Mouse (Mus musculus): ENCODE data around the gene Pnpo. TPM values are rescaled to one million over a fixed set of nuclear protein-coding genes. Genes with fewer than 3 reads are reported as not detected.

Gene Pnpo
- polyA plus RNA-seq, 1 experiment from 2014 or later: 68.0 TPM

GRCm38 (mm10) chr11:96950767-96951166 is 7.0 kb upstream of the Pnpo start:
- WGBS (ENCODE audit: insufficient replicate concordance): 97% methylated on average over 3 of the region's 3 CpGs

GRCm38 (mm10) chr11:96947849-96948248 is 4.1 kb upstream of the Pnpo start:
- ATAC-seq (replicated peaks; ENCODE audit: insufficient number of reproducible peaks, low FRiP score, low TSS enrichment): peak; percentile 50
- H3K4me2 ChIP-seq: peak overlapping the region; percentile 40
- H3K4me3 ChIP-seq (ENCODE audit: low read depth, low read length): no peak overlapping the region
- H3K4me1 ChIP-seq (ENCODE audit: control insufficient read depth, insufficient read depth, low read length): 0 out of 2 replicates have a peak, but pooled peaks cover 5% of the 10 kb centered on the region
- WGBS (ENCODE audit: insufficient replicate concordance): 64% methylated on average over 4 of the region's 4 CpGs
- H3K36me3 ChIP-seq (ENCODE audit: control insufficient read depth, insufficient read depth, low read length): peaks cover 6% of the 10 kb centered on the region
- H3K27ac ChIP-seq (ENCODE audit: low read depth, low read length): peak overlapping the region; percentile 62
- H3K27me3 ChIP-seq (ENCODE audit: control insufficient read depth, insufficient read depth, low read length): no peaks in the 10 kb centered on the region
- H3K9me3 ChIP-seq (replicated peaks; ENCODE audit: control insufficient read depth, low read length): no peaks in the 10 kb centered on the region
- 0 out of 2 replicates have a peak overlapping the region, but pooled peaks have one; percentile 12 for H3K9ac ChIP-seq (ENCODE audit: low read depth, low read length)

More at GRCm38 (mm10) chr11:96950767-96951166, 7.0 kb upstream of the Pnpo start:
- ATAC-seq (replicated peaks; ENCODE audit: insufficient number of reproducible peaks, low FRiP score, low TSS enrichment): no peak
- no peak overlapping the region for H3K4me3 ChIP-seq (ENCODE audit: low read depth, low read length)
- H3K27ac ChIP-seq (ENCODE audit: low read depth, low read length): no peak overlapping the region
- H3K36me3 ChIP-seq (ENCODE audit: control insufficient read depth, insufficient read depth, low read length): peaks cover 18% of the 10 kb centered on the region
- H3K9ac ChIP-seq (ENCODE audit: low read depth, low read length): no peak overlapping the region
- no peaks in the 10 kb centered on the region for H3K27me3 ChIP-seq (ENCODE audit: control insufficient read depth, insufficient read depth, low read length)
- no peak overlapping the region for H3K4me2 ChIP-seq
- peaks cover 2% of the 10 kb centered on the region; the same call in 1 of the 2 replicates for H3K4me1 ChIP-seq (ENCODE audit: control insufficient read depth, insufficient read depth, low read length)
- no peaks in the 10 kb centered on the region for H3K9me3 ChIP-seq (replicated peaks; ENCODE audit: control insufficient read depth, low read length)

- 0 out of 2 replicates have a peak overlapping the region, but pooled peaks have one; percentile 41 for H3K27ac ChIP-seq (ENCODE audit: low read depth, low read length)
- H3K9me3 ChIP-seq (replicated peaks; ENCODE audit: control insufficient read depth, low read length): no peaks in the 10 kb centered on the region
- peak overlapping the region; percentile 7; the same call in 1 of the 2 replicates for H3K9ac ChIP-seq (ENCODE audit: low read depth, low read length)
- 79% methylated on average over 9 of the region's 9 CpGs for WGBS (ENCODE audit: insufficient replicate concordance)
- H3K4me1 ChIP-seq (ENCODE audit: control insufficient read depth, insufficient read depth, low read length): 0 out of 2 replicates have a peak, but pooled peaks cover 5% of the 10 kb centered on the region
- peaks cover 3% of the 10 kb centered on the region for H3K36me3 ChIP-seq (ENCODE audit: control insufficient read depth, insufficient read depth, low read length)
- no peak for ATAC-seq (replicated peaks; ENCODE audit: insufficient number of reproducible peaks, low FRiP score, low TSS enrichment)
- peak overlapping the region; percentile 78 for H3K4me2 ChIP-seq
- peak overlapping the region; percentile 15; the same call in 1 of the 2 replicates for H3K4me3 ChIP-seq (ENCODE audit: low read depth, low read length)
- no peaks in the 10 kb centered on the region for H3K27me3 ChIP-seq (ENCODE audit: control insufficient read depth, insufficient read depth, low read length)
Observed at GRCm38 (mm10) chr11:96946498-96946897, 2.7 kb upstream of the Pnpo start.

GRCm38 (mm10) chr11:96944844-96945580 is 1.2 kb upstream of the Pnpo start:
- ATAC-seq (replicated peaks; ENCODE audit: insufficient number of reproducible peaks, low FRiP score, low TSS enrichment): no peak
- no peaks in the 10 kb centered on the region for H3K27me3 ChIP-seq (ENCODE audit: control insufficient read depth, insufficient read depth, low read length)
- peak overlapping the region; percentile 75 for H3K9ac ChIP-seq (ENCODE audit: low read depth, low read length)
- peak overlapping the region; percentile 78 for H3K4me2 ChIP-seq
- peak overlapping the region; percentile 50 for H3K4me3 ChIP-seq (ENCODE audit: low read depth, low read length)
- WGBS (ENCODE audit: insufficient replicate concordance): 71% methylated on average over 14 of the region's 14 CpGs
- no peaks in the 10 kb centered on the region for H3K9me3 ChIP-seq (replicated peaks; ENCODE audit: control insufficient read depth, low read length)
- no peaks in the 10 kb centered on the region; the same call in none of the 2 replicates for H3K36me3 ChIP-seq (ENCODE audit: control insufficient read depth, insufficient read depth, low read length)
- peak overlapping the region; percentile 55; the same call in 1 of the 2 replicates for H3K27ac ChIP-seq (ENCODE audit: low read depth, low read length)
- H3K4me1 ChIP-seq (ENCODE audit: control insufficient read depth, insufficient read depth, low read length): 0 out of 2 replicates have a peak, but pooled peaks cover 3% of the 10 kb centered on the region

- H3K9me3 ChIP-seq (replicated peaks; ENCODE audit: control insufficient read depth, low read length): no peaks in the 10 kb centered on the region
- peak overlapping the region; percentile 70; the same call in 1 of the 2 replicates for H3K27ac ChIP-seq (ENCODE audit: low read depth, low read length)
- peak overlapping the region; percentile 78 for H3K4me2 ChIP-seq
- H3K27me3 ChIP-seq (ENCODE audit: control insufficient read depth, insufficient read depth, low read length): no peaks in the 10 kb centered on the region
- WGBS (ENCODE audit: insufficient replicate concordance): 76% methylated on average over 6 of the region's 6 CpGs
- H3K4me3 ChIP-seq (ENCODE audit: low read depth, low read length): peak overlapping the region; percentile 50
- 0 out of 2 replicates have a peak overlapping the region, but pooled peaks have one; percentile 0 for H3K9ac ChIP-seq (ENCODE audit: low read depth, low read length)
- H3K36me3 ChIP-seq (ENCODE audit: control insufficient read depth, insufficient read depth, low read length): no peaks in the 10 kb centered on the region; the same call in 1 of the 2 replicates
- ATAC-seq (replicated peaks; ENCODE audit: insufficient number of reproducible peaks, low FRiP score, low TSS enrichment): 0 out of 2 replicates have a peak, but pooled peaks have one; percentile 60
- 0 out of 2 replicates have a peak, but pooled peaks cover 3% of the 10 kb centered on the region for H3K4me1 ChIP-seq (ENCODE audit: control insufficient read depth, insufficient read depth, low read length)
Observed at GRCm38 (mm10) chr11:96941989-96942590, 1.7 kb downstream of the Pnpo start.

GRCm38 (mm10) chr11:96940578-96941465 is 3.0 kb downstream of the Pnpo start:
- ATAC-seq (replicated peaks; ENCODE audit: insufficient number of reproducible peaks, low FRiP score, low TSS enrichment): no peak
- Histone ChIP-seq H3K9me3 (replicated peaks; ENCODE audit: control insufficient read depth, low read length) (no peaks in the 10 kb centered on the region), H3K9ac (ENCODE audit: low read depth, low read length) (no peak overlapping the region), H3K4me3 (ENCODE audit: low read depth, low read length) (no peak overlapping the region), H3K27me3 (ENCODE audit: control insufficient read depth, insufficient read depth, low read length) (no peaks in the 10 kb centered on the region), H3K4me1 (ENCODE audit: control insufficient read depth, insufficient read depth, low read length) (0 out of 2 replicates have a peak, but pooled peaks cover 3% of the 10 kb centered on the region), H3K4me2 (peak overlapping the region; percentile 49), H3K36me3 (ENCODE audit: control insufficient read depth, insufficient read depth, low read length) (no peaks in the 10 kb centered on the region; the same call in 1 of the 2 replicates), H3K27ac (ENCODE audit: low read depth, low read length) (no peak overlapping the region)
- WGBS (ENCODE audit: insufficient replicate concordance): 68% methylated on average over 16 of the region's 16 CpGs

- no peaks in the 10 kb centered on the region; the same call in 1 of the 2 replicates for H3K36me3 ChIP-seq (ENCODE audit: control insufficient read depth, insufficient read depth, low read length)
- H3K4me2 ChIP-seq: no peak overlapping the region
- no peaks in the 10 kb centered on the region for H3K9me3 ChIP-seq (replicated peaks; ENCODE audit: control insufficient read depth, low read length)
- H3K4me3 ChIP-seq (ENCODE audit: low read depth, low read length): no peak overlapping the region
- peaks cover 7% of the 10 kb centered on the region for H3K4me1 ChIP-seq (ENCODE audit: control insufficient read depth, insufficient read depth, low read length)
- H3K27me3 ChIP-seq (ENCODE audit: control insufficient read depth, insufficient read depth, low read length): no peaks in the 10 kb centered on the region
- H3K27ac ChIP-seq (ENCODE audit: low read depth, low read length): peak overlapping the region; percentile 15; the same call in 1 of the 2 replicates
- ATAC-seq (replicated peaks; ENCODE audit: insufficient number of reproducible peaks, low FRiP score, low TSS enrichment): no peak
- WGBS (ENCODE audit: insufficient replicate concordance): 79% methylated on average over 6 of the region's 6 CpGs
- no peak overlapping the region for H3K9ac ChIP-seq (ENCODE audit: low read depth, low read length)
Observed at GRCm38 (mm10) chr11:96938426-96938800, 5.4 kb downstream of the Pnpo start.
